Mouse (Mus musculus) ES-E14 (cell line): ENCODE measurements at regions not wholly inside any gene's neighbourhood (a gene's known extent, or its start where the extent isn't known, plus 50 kb on each side); places are given as distances from the start of the nearest gene placed in this dataset.

Source experiments
- CHD2 ChIP-seq: IDR thresholded peaks from 2 replicates; pipeline ENCODE4 v1.6.1; 2014; ENCODE audit warnings: mild to moderate bottlenecking, low read depth, low read length, inconsistent platforms
- ZC3H11A ChIP-seq: IDR thresholded peaks from 2 replicates; pipeline ENCODE4 v1.6.1; 2012; ENCODE audit warnings: low read depth, mild to moderate bottlenecking, inconsistent platforms, low read length, borderline replicate concordance

DNA sequence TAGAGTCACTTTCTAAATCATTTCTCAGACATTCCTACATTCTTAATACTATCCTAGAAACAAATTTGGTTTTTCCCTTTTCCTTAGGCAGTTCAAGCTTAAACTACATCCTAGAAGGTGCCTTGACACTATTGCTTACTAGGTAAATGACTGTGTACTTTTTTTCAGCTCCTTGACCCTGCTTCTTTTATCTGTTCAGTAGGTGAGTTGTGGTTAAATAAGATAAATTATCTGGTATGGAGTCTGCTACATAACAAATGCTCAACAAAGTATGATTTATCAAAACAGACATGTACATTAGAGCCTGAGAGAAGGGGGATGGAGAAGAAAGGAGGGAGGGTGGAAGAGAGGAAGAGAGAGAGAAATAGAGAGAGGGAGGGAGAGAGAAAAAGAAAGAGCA lies 96.3 kb upstream of the Nhs start:
- TF ChIP-seq ZC3H11A, result no peak
- no peak for TF ChIP-seq CHD2
